Mouse (Mus musculus) bone marrow, adult 2 months (tissue): ENCODE data around the gene 4930558C23Rik.
"Not testable (repeated sequence)": the region's sequence is repeated elsewhere in the genome, so short reads cannot be mapped to it uniquely, and the experiment has no call there.

ENCODE experiments used
- CTCF ChIP-seq: fragments of 200-500 bp; IDR thresholded peaks from 2 replicates; pipeline ENCODE4 v1.5.1; 2011; ENCODE audit warnings: low read length, control low read depth; ENCODE audit not compliant: control insufficient read depth, insufficient read depth
- POLR2A ChIP-seq: fragments of 200-500 bp; IDR thresholded peaks from 2 replicates; pipeline ENCODE4 v1.6.1; 2011; ENCODE audit warnings: low read depth, mild to moderate bottlenecking, control low read depth, low read length, borderline replicate concordance; ENCODE audit not compliant: control insufficient read depth

DNA sequence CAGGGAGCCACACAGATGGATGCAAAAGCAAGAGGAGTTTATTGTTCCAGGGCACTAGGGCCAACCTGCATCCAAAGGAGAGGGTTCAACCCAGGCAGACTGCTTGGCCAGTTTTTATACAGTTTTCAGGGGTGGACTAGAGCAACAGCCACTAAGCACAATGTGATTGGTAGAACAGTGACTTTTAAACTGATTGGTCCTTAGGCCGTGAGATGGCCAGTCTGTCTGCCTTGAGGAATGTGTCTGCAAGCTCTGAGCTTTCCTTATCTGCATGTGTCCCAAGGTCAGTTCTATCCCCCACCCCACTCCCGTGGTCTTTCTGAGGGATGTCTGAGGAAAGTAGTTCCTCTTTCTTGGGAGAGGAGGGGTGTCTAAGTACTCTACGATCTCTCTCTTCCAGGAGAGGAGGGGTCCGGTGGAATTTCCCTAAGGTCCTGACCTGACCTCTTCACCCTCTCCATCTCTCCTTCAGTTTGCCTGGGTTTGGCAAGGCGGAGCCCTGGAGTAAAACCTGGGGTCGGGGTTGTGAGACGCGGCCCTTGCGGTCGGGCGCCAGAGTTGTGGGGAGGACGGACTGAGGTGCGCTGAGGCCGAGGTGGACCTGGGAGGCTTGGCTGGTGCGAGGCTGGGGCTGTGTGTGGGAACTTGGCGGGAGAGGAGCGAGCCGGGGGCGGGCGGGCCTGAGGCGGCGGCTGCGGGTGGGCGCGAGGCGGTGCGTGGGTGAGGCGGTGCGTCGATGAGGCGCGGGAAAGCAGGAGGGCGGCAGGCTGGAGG is 24.7 kb upstream of the 4930558C23Rik start:
- not testable (repeated sequence) for TF ChIP-seq CTCF, POLR2A
